Mouse (Mus musculus): Measurements from ENCODE around the gene C130032M10Rik. TPM values are rescaled to one million over a fixed set of nuclear protein-coding genes. Genes with fewer than 3 reads are reported as not detected.
"Not testable (repeated sequence)": the region's sequence is repeated elsewhere in the genome, so short reads cannot be mapped to it uniquely, and the experiment has no call there.

Gene C130032M10Rik
- total and polyA plus RNA-seq, 3 experiments = not detected

DNA sequence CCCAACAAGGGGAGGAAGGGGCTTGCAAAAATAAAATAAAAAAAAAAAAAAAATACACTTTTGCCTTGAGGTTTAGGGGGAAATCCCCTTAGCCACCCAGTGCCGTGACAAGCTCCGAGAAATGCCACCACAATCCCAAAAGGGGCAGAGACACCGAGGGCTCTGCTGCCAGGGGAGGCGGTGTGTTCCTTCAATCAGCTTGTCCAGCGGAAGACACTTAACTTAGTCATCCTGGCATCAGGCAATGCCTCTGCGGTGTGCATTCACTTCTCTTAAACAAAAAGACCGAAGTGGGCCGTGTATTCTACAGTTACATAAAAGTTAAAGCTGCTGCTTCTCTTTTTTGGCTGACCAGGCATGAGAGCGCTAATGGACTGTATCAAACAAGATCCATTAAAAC lies 8.1 kb upstream of the C130032M10Rik start:
- H3K4me1 ChIP-seq (ENCODE audit: control insufficient read depth, insufficient read depth, low read length) = no peaks in the 10 kb centered on the region
- no peak overlapping the region for H3K27ac ChIP-seq
- intact Hi-C loops (cut with DNase I) = no loop called here
- H3K9ac ChIP-seq (ENCODE audit: low read depth, low read length) = no peak overlapping the region
- 84% methylated on average over 9 of the region's 9 CpGs for WGBS
- no peak for DNase-seq
- no peak for TF ChIP-seq EP300 (IDR thresholded peaks at IDR 0.05; ENCODE audit: insufficient read depth, low read depth, low read length)
- TF ChIP-seq CTCF (IDR thresholded peaks at IDR 0.05) = no peak
- TF ChIP-seq POLR2A (IDR thresholded peaks at IDR 0.05; ENCODE audit: insufficient read depth, low read depth, low read length) = no peak
- H3K4me3 ChIP-seq = no peak overlapping the region
- H3K79me2 ChIP-seq (replicated peaks; ENCODE audit: control insufficient read depth, insufficient read depth, low read length) = no peaks in the 10 kb centered on the region
- no peaks in the 10 kb centered on the region for H3K27me3 ChIP-seq (ENCODE audit: control insufficient read depth, insufficient read depth, low read length)
- H3K36me3 ChIP-seq (ENCODE audit: control insufficient read depth, insufficient read depth, low read length) = no peaks in the 10 kb centered on the region

DNA sequence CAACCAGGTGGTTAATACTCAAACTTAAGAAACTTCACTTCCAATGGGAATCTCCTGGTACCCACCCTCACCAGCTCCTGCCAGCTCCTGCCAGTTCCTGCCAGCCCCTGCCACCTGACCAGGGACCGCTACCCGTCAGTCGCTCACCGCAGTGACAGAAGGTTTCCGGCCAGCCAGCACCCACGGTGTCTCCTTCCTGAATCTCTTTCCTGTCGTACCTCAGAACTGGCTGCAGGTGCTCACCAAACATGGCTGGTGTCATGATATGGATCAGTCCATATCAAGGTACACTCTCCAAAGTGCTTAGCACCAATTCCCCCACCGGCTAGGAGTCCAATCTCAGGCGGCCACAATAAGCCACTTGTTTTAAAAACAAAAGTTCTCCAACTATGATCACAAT lies 5.7 kb upstream of the C130032M10Rik start:
- Histone ChIP-seq H3K27me3 (ENCODE audit: control insufficient read depth, insufficient read depth, low read length) (no peaks in the 10 kb centered on the region), H3K9ac (ENCODE audit: low read depth, low read length) (no peak overlapping the region), H3K27ac (no peak overlapping the region), H3K36me3 (ENCODE audit: control insufficient read depth, insufficient read depth, low read length) (no peaks in the 10 kb centered on the region), H3K4me1 (ENCODE audit: control insufficient read depth, insufficient read depth, low read length) (no peaks in the 10 kb centered on the region), H3K79me2 (replicated peaks; ENCODE audit: control insufficient read depth, insufficient read depth, low read length) (no peaks in the 10 kb centered on the region), H3K4me3 (no peak overlapping the region)
- DNase-seq = no peak
- WGBS = 83% methylated on average over 9 of the region's 9 CpGs
- TF ChIP-seq CTCF (IDR thresholded peaks at IDR 0.05) (no peak), POLR2A (IDR thresholded peaks at IDR 0.05; ENCODE audit: insufficient read depth, low read depth, low read length) (no peak), EP300 (IDR thresholded peaks at IDR 0.05; ENCODE audit: insufficient read depth, low read depth, low read length) (no peak)
- intact Hi-C loops (cut with DNase I) = no loop called here

DNA sequence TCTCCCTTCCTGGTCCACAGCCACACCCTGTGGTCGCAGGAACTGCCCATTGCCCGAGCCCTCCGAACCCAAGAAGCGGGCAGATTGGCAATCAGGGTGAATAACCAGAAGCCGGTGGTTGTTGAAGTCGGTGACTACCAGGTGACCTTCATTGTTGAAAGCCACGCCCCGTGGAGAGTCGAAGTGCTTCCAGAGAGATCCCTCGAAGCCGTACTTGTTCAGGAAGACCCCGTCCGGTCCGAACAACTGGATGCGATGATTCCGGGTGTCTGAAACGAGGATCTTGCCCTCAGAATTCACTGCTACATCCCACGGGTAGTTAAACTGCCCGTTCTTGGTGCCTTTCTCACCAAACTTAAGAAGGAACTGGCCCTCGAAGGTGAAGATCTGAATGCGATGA lies 2.7 kb upstream of the C130032M10Rik start:
- H3K36me3 ChIP-seq (ENCODE audit: control insufficient read depth, insufficient read depth, low read length) = no peaks in the 10 kb centered on the region
- 96% methylated on average over 21 of the region's 21 CpGs for WGBS
- TF ChIP-seq EP300 (IDR thresholded peaks at IDR 0.05; ENCODE audit: insufficient read depth, low read depth, low read length) = no peak
- TF ChIP-seq POLR2A (IDR thresholded peaks at IDR 0.05; ENCODE audit: insufficient read depth, low read depth, low read length) = no peak
- no peak for TF ChIP-seq CTCF (IDR thresholded peaks at IDR 0.05)
- peaks cover 1% of the 10 kb centered on the region; the same call in 1 of the 2 replicates for H3K4me1 ChIP-seq (ENCODE audit: control insufficient read depth, insufficient read depth, low read length)
- no peak overlapping the region for H3K27ac ChIP-seq
- DNase-seq = no peak
- intact Hi-C loops (cut with DNase I) = no loop called here
- H3K27me3 ChIP-seq (ENCODE audit: control insufficient read depth, insufficient read depth, low read length) = no peaks in the 10 kb centered on the region
- H3K79me2 ChIP-seq (replicated peaks; ENCODE audit: control insufficient read depth, insufficient read depth, low read length) = no peaks in the 10 kb centered on the region
- H3K4me3 ChIP-seq = no peak overlapping the region
- no peak overlapping the region for H3K9ac ChIP-seq (ENCODE audit: low read depth, low read length)

DNA sequence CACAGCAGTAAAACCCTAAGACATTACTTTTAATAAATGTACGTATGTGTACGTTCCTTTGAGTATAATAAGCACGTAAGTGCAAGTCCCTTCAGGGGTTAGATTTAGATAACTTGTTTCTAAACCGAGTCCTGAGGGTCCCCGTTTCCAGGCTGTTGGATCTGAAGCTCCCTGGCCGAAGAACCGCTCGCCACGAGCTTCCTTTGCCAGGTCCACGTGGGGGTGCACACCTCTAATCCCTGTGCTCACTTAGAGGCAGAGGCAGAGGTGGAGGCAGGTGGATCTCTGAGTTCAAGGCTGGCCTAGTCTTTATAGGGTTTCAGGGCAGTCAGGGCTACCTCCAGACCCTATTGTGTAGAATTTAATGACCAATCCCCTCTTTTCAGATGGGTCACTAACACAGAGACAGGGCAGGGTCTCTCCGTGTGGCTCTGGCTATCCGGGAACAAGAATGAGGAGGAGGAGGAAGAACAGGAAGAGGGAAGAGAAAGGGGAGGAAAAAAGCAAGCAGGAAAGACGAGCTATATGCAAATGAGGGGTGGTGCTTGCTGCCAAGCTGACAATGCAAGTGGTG lies 2.5 kb downstream of the C130032M10Rik start:
- H3K79me2 ChIP-seq (replicated peaks; ENCODE audit: control insufficient read depth, insufficient read depth, low read length) = no peaks in the 10 kb centered on the region
- no peaks in the 10 kb centered on the region for H3K36me3 ChIP-seq (ENCODE audit: control insufficient read depth, insufficient read depth, low read length)
- no peak overlapping the region for H3K27ac ChIP-seq
- TF ChIP-seq EP300 (IDR thresholded peaks at IDR 0.05; ENCODE audit: insufficient read depth, low read depth, low read length) (no peak), POLR2A (IDR thresholded peaks at IDR 0.05; ENCODE audit: insufficient read depth, low read depth, low read length) (no peak), CTCF (IDR thresholded peaks at IDR 0.05) (no peak)
- no peak for DNase-seq
- H3K4me1 ChIP-seq (ENCODE audit: control insufficient read depth, insufficient read depth, low read length) = peaks cover 1% of the 10 kb centered on the region; the same call in 1 of the 2 replicates
- no peaks in the 10 kb centered on the region for H3K27me3 ChIP-seq (ENCODE audit: control insufficient read depth, insufficient read depth, low read length)
- H3K4me3 ChIP-seq = no peak overlapping the region
- H3K9ac ChIP-seq (ENCODE audit: low read depth, low read length) = no peak overlapping the region
- intact Hi-C loops (cut with DNase I) = no loop called here
- 69% methylated on average over 13 of the region's 13 CpGs for WGBS

DNA sequence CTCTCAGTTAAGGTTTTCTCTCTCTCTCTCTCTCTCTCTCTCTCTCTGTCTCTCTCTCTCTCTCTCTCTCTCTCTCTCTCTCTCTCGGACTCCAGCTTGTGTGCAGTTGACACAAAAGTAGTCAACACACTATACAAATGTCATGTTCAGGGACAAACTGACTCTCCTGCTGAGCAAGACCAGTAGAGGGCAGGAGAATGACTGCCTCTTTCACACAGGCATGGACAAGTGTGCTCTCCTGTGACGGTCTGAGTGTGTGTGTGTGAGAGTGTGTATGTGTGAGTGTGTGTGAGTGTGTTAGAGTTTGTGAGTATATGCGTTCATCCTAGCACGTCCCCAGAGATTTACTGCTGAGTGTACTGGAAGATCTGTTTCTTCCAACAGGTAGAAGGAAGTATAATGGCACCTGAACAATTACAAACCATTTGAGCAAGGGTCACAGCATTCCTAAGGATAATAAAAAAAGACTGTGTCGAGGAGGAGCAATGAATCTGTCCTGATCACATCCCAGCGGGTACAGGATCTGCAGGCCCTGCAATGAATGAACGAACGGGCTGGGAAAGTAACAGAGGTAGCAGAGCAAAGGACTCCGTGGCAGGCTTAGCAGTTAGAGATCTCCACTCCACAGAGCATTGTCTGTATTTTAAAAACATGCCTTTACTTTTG lies 3.4 kb downstream of the C130032M10Rik start:
- Histone ChIP-seq H3K36me3 (ENCODE audit: control insufficient read depth, insufficient read depth, low read length) (no peaks in the 10 kb centered on the region), H3K27ac (no peak overlapping the region), H3K4me1 (ENCODE audit: control insufficient read depth, insufficient read depth, low read length) (peaks cover 1% of the 10 kb centered on the region; the same call in 1 of the 2 replicates), H3K4me3 (no peak overlapping the region), H3K79me2 (replicated peaks; ENCODE audit: control insufficient read depth, insufficient read depth, low read length) (no peaks in the 10 kb centered on the region), H3K9ac (ENCODE audit: low read depth, low read length) (no peak overlapping the region), H3K27me3 (ENCODE audit: control insufficient read depth, insufficient read depth, low read length) (no peaks in the 10 kb centered on the region)
- 65% methylated on average over 9 of the region's 9 CpGs for WGBS
- DNase-seq = no peak
- intact Hi-C loops (cut with DNase I) = no loop called here
- TF ChIP-seq EP300 (IDR thresholded peaks at IDR 0.05; ENCODE audit: insufficient read depth, low read depth, low read length) (no peak), CTCF (IDR thresholded peaks at IDR 0.05) (no peak)

DNA sequence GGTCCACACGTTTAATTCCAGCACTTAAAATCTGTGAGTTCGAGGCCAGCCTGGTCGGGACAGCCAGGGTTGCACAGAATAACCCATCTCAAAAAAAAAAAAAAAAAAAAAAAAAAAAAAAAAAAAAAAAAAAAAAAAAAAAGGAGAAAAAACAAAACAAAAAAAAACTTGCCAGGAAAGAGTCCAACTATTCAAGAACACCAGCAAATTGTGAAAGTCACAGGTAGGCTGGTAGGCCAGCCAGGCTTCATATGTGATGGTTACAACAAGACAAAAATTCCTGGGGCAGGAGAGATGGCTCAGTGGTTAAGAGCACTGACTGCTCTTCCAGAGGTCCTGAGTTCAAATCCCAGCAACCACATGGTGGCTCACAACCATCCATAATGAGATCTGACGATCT lies 5.0 kb downstream of the C130032M10Rik start:
- H3K4me3 ChIP-seq; H3K9ac ChIP-seq (ENCODE audit: low read depth, low read length); DNase-seq; H3K4me1 ChIP-seq (ENCODE audit: control insufficient read depth, insufficient read depth, low read length); H3K27me3 ChIP-seq (ENCODE audit: control insufficient read depth, insufficient read depth, low read length); H3K27ac ChIP-seq; H3K79me2 ChIP-seq (replicated peaks; ENCODE audit: control insufficient read depth, insufficient read depth, low read length); H3K36me3 ChIP-seq (ENCODE audit: control insufficient read depth, insufficient read depth, low read length); intact Hi-C loops (cut with DNase I): not testable (repeated sequence)
- WGBS = 65% methylated on average over 4 of the region's 4 CpGs
